Mouse (Mus musculus) liver, embryonic 13.5 days (tissue): Measurements from ENCODE around the gene Prkce. TPM values are rescaled to one million over a fixed set of nuclear protein-coding genes. Genes with fewer than 3 reads are reported as not detected.

Experiments used
- polyA plus RNA-seq: library from polyadenylated mRNA; unstranded; fragments of >200 nt; fragmentation: Nextera tagmentation; extraction: Ambion mirVana; gene quantifications from 2 replicates; pipeline ENCODE4 v1.2.1, GENCODE M21; 2015

Gene Prkce
- polyA plus RNA-seq, 1 experiment from 2014 or later: 0.90 TPM

Other genes starting within 250 kb of the Prkce start
- gene Srbd1, start 22.6 kb upstream of the Prkce start, polyA plus RNA-seq: 9.0 and 12.4 TPM in 2 replicates